Mouse (Mus musculus) E14TG2a.4 (cell line): ENCODE results near the gene Gm10197.

ENCODE experiments used
- NANOG ChIP-seq: IDR thresholded peaks from 2 replicates; pipeline ENCODE4 v1.6.1; 2014; ENCODE audit warnings: borderline replicate concordance, low read length, mixed read lengths
- POU5F1 ChIP-seq: IDR thresholded peaks from 2 replicates; pipeline ENCODE4 v1.6.1; 2014; ENCODE audit warnings: low read length, borderline replicate concordance

GRCm38 (mm10) chr19:53345766-53346165 is 25.8 kb downstream of the Gm10197 start:
- TF ChIP-seq POU5F1 (no peak), NANOG (no peak)
